Mouse (Mus musculus) stomach, postnatal 0 days (tissue): ENCODE measurements around the gene Gja8. TPM values are rescaled to one million over a fixed set of nuclear protein-coding genes. Genes with fewer than 3 reads are reported as not detected.
A peak's percentile ranks its signal among the peaks of the same experiment; 100 is the strongest.

Source experiments
- ATAC-seq: fragments of 200-750 bp; cut with Nextera tagmentation; 2 replicates; pipeline ENCODE4 v1.8.0; 2017; ENCODE audit not compliant: low FRiP score, low TSS enrichment
- DNase-seq: peaks from one replicate; pipeline ENCODE4 v3.0.0-alpha.2; 2016; ENCODE audit warnings: low spot score
- H3K27ac ChIP-seq: fragments of 300-500 bp; sonication (generic); replicated peaks from 2 replicates; pipeline ENCODE4 v1.5.1; 2014; ENCODE audit warnings: mild to moderate bottlenecking, control low read depth
- H3K27me3 ChIP-seq: fragments of 300-500 bp; sonication (generic); 2 replicates; pipeline ENCODE4 v1.6.1; 2014; ENCODE audit warnings: low read length; ENCODE audit not compliant: control insufficient read depth, insufficient read depth
- H3K36me3 ChIP-seq: fragments of 300-500 bp; sonication (generic); 2 replicates; pipeline ENCODE4 v1.6.1; 2014; ENCODE audit warnings: low read length, mixed read lengths; ENCODE audit not compliant: control insufficient read depth, insufficient read depth
- H3K4me1 ChIP-seq: fragments of 300-500 bp; sonication (generic); replicated peaks from 2 replicates; pipeline ENCODE4 v1.6.1; 2014; ENCODE audit warnings: antibody characterized with exemption; ENCODE audit not compliant: control insufficient read depth, insufficient read depth
- H3K4me2 ChIP-seq: fragments of 300-500 bp; sonication (generic); replicated peaks from 2 replicates; pipeline ENCODE4 v1.6.1; 2014; ENCODE audit warnings: low read depth, mild to moderate bottlenecking, control low read depth, moderate library complexity
- H3K4me3 ChIP-seq: fragments of 300-500 bp; sonication (generic); 2 replicates; pipeline ENCODE4 v1.5.1; 2014; ENCODE audit warnings: low read depth, low read length, control low read depth
- H3K9ac ChIP-seq: fragments of 300-500 bp; sonication (generic); 2 replicates; pipeline ENCODE4 v1.6.1; 2014; ENCODE audit warnings: mild to moderate bottlenecking, low read length, control low read depth, mixed read lengths
- H3K9me3 ChIP-seq: fragments of 300-500 bp; sonication (generic); 2 replicates; pipeline ENCODE4 v1.6.1; 2016; ENCODE audit warnings: low read length; ENCODE audit not compliant: control insufficient read depth
- CTCF ChIP-seq: IDR thresholded peaks from 2 replicates; pipeline ENCODE4 v1.5.1; 2016; ENCODE audit warnings: antibody characterized with exemption, low read depth, mild to moderate bottlenecking, moderate library complexity
- EP300 ChIP-seq: optimal IDR thresholded peaks from 2 replicates; pipeline ENCODE3; 2016; ENCODE audit warnings: antibody characterized with exemption
- WGBS: fragments of 180-500 bp; shearing (Covaris S2); extraction: QIAGEN DNeasy Blood & Tissue Kit; methylation state at CpG from one replicate; pipeline ENCODE4 v1.1.7; 2014; 5-methylcytosine and 5-hydroxymethylcytosine counted together
- polyA plus RNA-seq: library from polyadenylated mRNA; unstranded; fragments of >200 nt; fragmentation: Nextera tagmentation; extraction: Ambion mirVana; gene quantifications from 2 replicates; pipeline ENCODE4 v1.2.1, GENCODE M21; 2015

The Gja8 gene
- 0.01 TPM in 1 of 2 replicates, not detected in the other for polyA plus RNA-seq

DNA sequence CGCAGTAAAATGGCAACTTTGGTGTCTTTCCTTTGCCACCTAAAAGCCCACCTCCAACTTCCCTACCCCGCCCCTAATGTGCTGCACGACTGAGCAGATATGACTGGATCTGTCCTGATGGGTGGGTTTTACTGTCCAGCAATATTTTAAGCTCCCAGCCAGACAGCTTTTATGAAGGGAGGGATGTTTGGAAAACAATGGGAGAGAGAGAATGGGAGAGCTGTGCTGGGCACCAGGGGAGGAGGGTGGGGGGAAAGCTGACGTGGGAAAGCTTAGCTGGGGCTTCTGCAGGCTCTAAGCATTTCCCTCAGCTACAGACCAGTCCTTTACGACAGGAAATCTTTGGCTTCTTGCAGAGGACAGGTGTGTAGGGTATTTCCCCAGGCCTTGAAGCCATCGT is at the start of gene Gja8:
Gja8 (minus strand) TSS at position 101 of the 400 bp plus-strand sequence.
- H3K9ac ChIP-seq = no peak within 1 kb of the TSS
- H3K4me1 ChIP-seq = no peaks in the 10 kb centered on the region
- no peak within 1 kb of the TSS for H3K4me2 ChIP-seq
- ATAC-seq (no peak), DNase-seq (no peak)
- H3K27me3 ChIP-seq = no peaks in the 10 kb centered on the region
- TF ChIP-seq CTCF (no peak), EP300 (no peak)
- H3K4me3 ChIP-seq = no peak within 1 kb of the TSS
- 61% methylated on average over 6 of the region's 6 CpGs for WGBS
- no peak within 1 kb of the TSS for H3K27ac ChIP-seq
- no peaks in the 10 kb centered on the region for H3K9me3 ChIP-seq
- H3K36me3 ChIP-seq = no peaks in the 10 kb centered on the region

DNA sequence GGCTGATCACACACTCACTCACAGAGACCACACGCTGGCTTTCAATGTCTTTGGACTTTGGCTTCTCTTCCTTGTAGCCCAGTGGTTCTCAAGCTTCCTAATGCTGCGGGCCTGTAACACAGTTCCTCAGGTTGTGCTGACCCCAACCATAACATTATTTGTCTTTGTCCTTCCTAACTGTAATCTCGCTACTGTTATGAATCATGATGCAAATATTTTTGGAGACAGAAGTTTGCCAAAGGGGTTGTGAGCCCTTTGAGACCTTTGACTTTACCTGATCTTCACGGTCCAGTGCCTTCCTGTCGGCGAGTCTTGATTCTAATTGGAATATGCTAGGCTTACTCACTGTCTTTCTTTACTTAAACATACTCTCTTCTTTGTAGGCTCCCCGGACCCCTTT is 48.6 kb upstream of the Gja8 start:
- Histone ChIP-seq H3K36me3 (no peaks in the 10 kb centered on the region), H3K4me1 (no peaks in the 10 kb centered on the region), H3K4me2 (no peak overlapping the region), H3K27ac (no peak overlapping the region), H3K27me3 (no peaks in the 10 kb centered on the region), H3K9ac (no peak overlapping the region), H3K4me3 (no peak overlapping the region), H3K9me3 (no peaks in the 10 kb centered on the region)
- TF ChIP-seq EP300 = no peak
- TF ChIP-seq CTCF = no peak
- DNase-seq (no peak), ATAC-seq (no peak)
- WGBS = 81% methylated on average over 7 of the region's 7 CpGs

DNA sequence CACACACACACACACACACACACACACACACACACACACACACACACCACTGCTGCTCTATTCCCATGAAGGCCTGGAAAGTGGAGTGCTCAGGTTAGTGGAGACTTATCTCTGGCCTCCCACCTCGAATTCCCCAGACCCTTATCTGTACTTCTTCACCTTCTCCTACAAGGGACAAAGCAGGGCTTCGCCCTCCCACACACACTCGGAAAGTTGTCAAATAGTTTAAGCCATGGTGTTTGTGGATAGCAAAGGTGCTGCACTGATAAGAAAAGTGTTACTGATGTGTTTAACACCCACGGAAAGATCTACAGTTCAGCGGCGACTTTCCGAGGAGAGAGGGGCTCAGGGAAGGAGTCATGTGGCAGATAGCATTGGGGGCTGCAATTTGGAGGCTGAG is 45.2 kb upstream of the Gja8 start:
- H3K4me2 ChIP-seq = no peak overlapping the region
- H3K27me3 ChIP-seq = no peaks in the 10 kb centered on the region
- no peak overlapping the region for H3K4me3 ChIP-seq
- H3K4me1 ChIP-seq = no peaks in the 10 kb centered on the region
- WGBS = 21% methylated on average over 7 of the region's 7 CpGs
- H3K27ac ChIP-seq = no peak overlapping the region
- H3K36me3 ChIP-seq = no peaks in the 10 kb centered on the region
- no peak for DNase-seq
- no peak for ATAC-seq
- H3K9me3 ChIP-seq = no peaks in the 10 kb centered on the region
- TF ChIP-seq CTCF = no peak
- TF ChIP-seq EP300 = no peak
- H3K9ac ChIP-seq = no peak overlapping the region

DNA sequence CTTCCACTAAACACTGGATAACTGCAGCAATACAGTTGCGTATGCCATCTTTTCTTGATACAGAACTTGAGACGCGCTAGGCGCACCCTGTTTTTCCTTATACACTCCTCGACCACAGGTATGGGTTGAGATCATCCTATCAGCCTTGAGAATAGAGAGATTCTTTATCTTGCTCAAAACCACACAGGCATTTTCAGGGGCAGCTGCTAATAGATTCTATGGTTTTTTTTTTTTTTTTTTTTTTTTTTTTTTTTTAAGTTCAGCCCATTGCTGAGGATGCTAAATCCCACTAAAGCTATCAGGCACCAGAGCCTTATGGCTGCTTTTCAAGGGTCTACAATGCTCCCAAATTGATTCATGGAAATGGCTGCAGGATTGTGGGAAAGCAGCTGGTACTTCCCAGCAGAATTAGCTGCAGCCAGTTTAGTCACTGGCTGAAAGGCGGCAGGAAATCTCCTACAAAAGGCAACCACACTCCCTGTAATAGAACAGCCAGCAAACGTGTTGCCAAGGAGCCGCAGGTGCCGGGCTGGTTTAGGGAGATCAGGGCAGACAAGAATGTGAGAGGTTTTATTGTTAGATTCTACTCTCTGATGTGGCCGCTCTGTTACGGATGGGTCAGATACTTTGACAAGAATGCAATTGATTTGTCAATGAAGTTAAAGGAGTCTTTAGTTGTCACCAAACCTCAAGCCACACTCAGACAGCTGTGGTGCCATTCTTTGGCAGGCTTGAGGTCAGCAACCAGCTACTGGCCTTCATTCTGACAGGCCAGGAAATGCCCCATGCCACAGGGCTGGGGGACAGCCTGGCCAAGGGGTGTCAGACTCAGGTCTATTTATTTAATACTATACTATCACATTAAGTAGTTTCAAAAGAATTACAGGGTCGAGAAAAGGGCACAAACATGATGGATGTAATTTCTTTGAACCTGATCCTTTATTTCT is 37.5 kb upstream of the Gja8 start:
- H3K9me3 ChIP-seq = no peaks in the 10 kb centered on the region
- no peak overlapping the region for H3K4me2 ChIP-seq
- H3K36me3 ChIP-seq = no peaks in the 10 kb centered on the region
- DNase-seq (no peak), ATAC-seq (no peak)
- TF ChIP-seq EP300 (no peak), CTCF (no peak)
- 65% methylated on average over 12 of the region's 12 CpGs for WGBS
- H3K4me3 ChIP-seq = no peak overlapping the region
- H3K27me3 ChIP-seq = no peaks in the 10 kb centered on the region
- H3K4me1 ChIP-seq = no peaks in the 10 kb centered on the region
- H3K27ac ChIP-seq = no peak overlapping the region
- no peak overlapping the region for H3K9ac ChIP-seq

DNA sequence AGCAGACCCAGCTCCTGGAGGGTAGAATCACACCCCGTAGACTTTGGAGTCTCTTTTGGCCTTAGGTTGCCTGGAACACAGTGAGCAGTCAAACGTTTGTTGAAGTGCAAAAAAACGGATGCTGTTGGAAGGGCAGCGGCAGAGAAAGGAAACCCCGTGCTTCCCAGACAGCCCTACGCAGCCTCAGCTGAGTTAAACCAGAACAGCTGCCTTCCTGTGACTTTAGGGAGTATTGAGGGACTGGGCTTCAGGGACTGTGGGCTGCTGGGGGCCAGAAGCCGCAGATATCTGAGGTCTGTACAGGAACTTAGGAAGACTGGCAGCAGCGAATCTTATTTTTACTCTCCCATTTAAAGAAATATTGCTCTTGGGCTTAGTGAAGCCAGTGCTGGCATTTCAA is 34.8 kb upstream of the Gja8 start:
- Histone ChIP-seq H3K36me3 (no peaks in the 10 kb centered on the region), H3K4me1 (no peaks in the 10 kb centered on the region), H3K9me3 (no peaks in the 10 kb centered on the region), H3K27me3 (no peaks in the 10 kb centered on the region), H3K27ac (no peak overlapping the region), H3K4me3 (no peak overlapping the region), H3K9ac (no peak overlapping the region), H3K4me2 (no peak overlapping the region)
- WGBS = 36% methylated on average over 8 of the region's 8 CpGs
- TF ChIP-seq EP300 (no peak), CTCF (no peak)
- ATAC-seq (no peak), DNase-seq (no peak)

DNA sequence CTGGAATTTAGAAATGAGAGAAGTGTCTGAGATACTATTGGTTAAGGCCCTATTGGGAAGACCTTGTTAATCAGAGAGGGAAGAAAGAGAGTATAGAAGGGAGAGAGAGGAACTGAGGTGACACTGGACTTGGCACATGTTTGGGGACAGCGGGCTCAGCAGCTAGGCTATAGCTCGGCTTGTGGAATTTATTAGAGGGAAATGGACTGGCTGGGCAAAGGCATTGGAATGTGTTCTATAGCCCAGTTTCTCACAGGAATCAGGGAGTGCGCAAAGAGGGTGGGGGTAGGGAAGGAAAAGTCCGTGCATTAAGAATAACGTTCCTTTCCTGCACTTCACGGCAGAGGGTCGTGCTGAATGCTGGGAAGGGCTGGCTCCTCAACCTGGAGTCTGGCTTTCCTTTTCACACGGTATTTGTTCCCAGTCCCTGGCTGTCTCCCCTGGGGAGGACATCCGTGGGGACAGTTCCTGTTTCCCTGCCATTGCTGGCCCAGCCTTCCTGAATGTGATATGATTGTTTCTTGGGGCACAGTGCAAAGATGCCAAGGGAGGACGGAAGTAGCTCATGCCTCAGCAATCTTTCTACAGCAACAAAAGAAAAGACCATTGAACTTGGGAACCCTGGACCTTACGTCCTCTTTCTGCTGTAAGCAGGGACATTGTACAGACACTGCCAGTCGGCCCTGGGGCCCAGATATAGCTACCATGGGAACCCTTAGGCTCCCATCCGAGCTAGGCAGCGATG is 27.8 kb upstream of the Gja8 start:
- Histone ChIP-seq H3K9me3 (no peaks in the 10 kb centered on the region), H3K4me2 (0 out of 2 replicates have a peak overlapping the region, but pooled peaks have one; percentile 14), H3K27ac (no peak overlapping the region), H3K4me3 (no peak overlapping the region), H3K36me3 (no peaks in the 10 kb centered on the region), H3K9ac (no peak overlapping the region), H3K4me1 (no peaks in the 10 kb centered on the region), H3K27me3 (no peaks in the 10 kb centered on the region)
- TF ChIP-seq CTCF = no peak
- TF ChIP-seq EP300 = no peak
- peak; percentile 71 for ATAC-seq
- DNase-seq = peak; percentile 32
- 34% methylated on average over 14 of the region's 14 CpGs for WGBS
